Mouse (Mus musculus): Measurements from ENCODE around the gene Itgb5. TPM values are rescaled to one million over a fixed set of nuclear protein-coding genes. Genes with fewer than 3 reads are reported as not detected.

Gene Itgb5
- total and polyA plus RNA-seq, 3 experiments = 0.27 to 0.58 TPM; not detected in 1

DNA sequence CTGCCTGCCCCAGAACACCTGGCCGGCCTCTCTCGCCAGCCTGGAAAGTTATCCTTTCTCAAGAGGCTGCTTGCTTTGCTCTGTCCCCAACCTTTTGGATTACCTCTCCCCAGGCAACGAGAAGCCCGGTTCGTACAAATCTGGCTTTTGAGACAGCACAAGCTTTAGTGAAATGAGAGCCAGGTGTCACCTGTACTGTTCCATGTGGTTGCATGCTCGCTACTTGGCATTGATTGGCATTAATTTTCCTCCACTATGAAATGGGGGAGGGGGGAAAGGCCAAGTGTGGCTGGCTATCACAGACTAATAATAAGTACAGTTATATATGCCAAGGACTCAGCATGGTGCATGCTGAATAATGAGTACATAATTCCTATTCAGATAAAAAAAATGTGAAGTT lies 164.9 kb downstream of the Itgb5 start:
- Histone ChIP-seq H3K4me3 (ENCODE audit: control insufficient read depth in 1 of 2, insufficient read depth in 1 of 2, low read depth in 2 of 2, low read length in 2 of 2) (no peak overlapping the region), H3K27me3 (ENCODE audit: control insufficient read depth in 1 of 2, insufficient read depth in 2 of 2, low read length in 2 of 2) (no peaks in the 10 kb centered on the region), H3K9me3 (replicated peaks; ENCODE audit: insufficient read depth, low read length) (no peaks in the 10 kb centered on the region)

GRCm38 (mm10) chr16:33995496-33995895 lies 166.0 kb downstream of the Itgb5 start:
- Histone ChIP-seq H3K27me3 (ENCODE audit: control insufficient read depth in 1 of 2, insufficient read depth in 2 of 2, low read length in 2 of 2) (no peaks in the 10 kb centered on the region), H3K27ac (ENCODE audit: control insufficient read depth, low read depth, low read length) (no peak overlapping the region), H3K9me3 (replicated peaks; ENCODE audit: insufficient read depth, low read length) (no peaks in the 10 kb centered on the region), H3K9ac (ENCODE audit: control insufficient read depth, low read depth, low read length, poor library complexity, severe bottlenecking) (no peak overlapping the region), H3K4me3 (ENCODE audit: control insufficient read depth in 1 of 2, insufficient read depth in 1 of 2, low read depth in 2 of 2, low read length in 2 of 2) (no peak overlapping the region), H3K36me3 (ENCODE audit: control insufficient read depth in 1 of 2, insufficient read depth in 2 of 2, low read length in 2 of 2) (no peaks in the 10 kb centered on the region; a peak in 1 of 4 replicates), H3K79me2 (ENCODE audit: control insufficient read depth, insufficient read depth, low read length, poor library complexity) (no peaks in the 10 kb centered on the region), H3K4me1 (ENCODE audit: control insufficient read depth in 1 of 2, insufficient read depth in 2 of 2, low read length in 2 of 2) (no peaks in the 10 kb centered on the region)
- TF ChIP-seq POLR2A (IDR thresholded peaks at IDR 0.05; ENCODE audit: control insufficient read depth in 1 of 2, insufficient read depth in 1 of 2, low read depth in 1 of 2, low read length in 2 of 2, poor library complexity in 1 of 2) = no peak
- no peak for TF ChIP-seq CHD2 (IDR thresholded peaks at IDR 0.05; ENCODE audit: low read length)
- TF ChIP-seq TCF12 (IDR thresholded peaks at IDR 0.05; ENCODE audit: low read depth, low read length) = no peak
- no peak for TF ChIP-seq RCOR1 (IDR thresholded peaks at IDR 0.05; ENCODE audit: low read depth, low read length)
- no peak for TF ChIP-seq MAX (IDR thresholded peaks at IDR 0.05; ENCODE audit: low read length)
- TF ChIP-seq ZKSCAN1 (IDR thresholded peaks at IDR 0.05; ENCODE audit: low read depth, low read length) = no peak
- no peak for TF ChIP-seq ZMIZ1 (IDR thresholded peaks at IDR 0.05; ENCODE audit: low read depth, low read length)
- no peak for TF ChIP-seq MAZ (IDR thresholded peaks at IDR 0.05; ENCODE audit: low read depth, low read length)
- no peak for TF ChIP-seq NRF1 (IDR thresholded peaks at IDR 0.05; ENCODE audit: insufficient read depth, low read depth, low read length, poor library complexity, severe bottlenecking)
- no peak for TF ChIP-seq TAL1 (IDR thresholded peaks at IDR 0.05; ENCODE audit: low read length)
- no peak for TF ChIP-seq MXI1 (IDR thresholded peaks at IDR 0.05; ENCODE audit: low read depth, low read length)
- TF ChIP-seq POLR2AphosphoS5 (IDR thresholded peaks at IDR 0.05; ENCODE audit: borderline replicate concordance, low read depth, low read length) = no peak
- TF ChIP-seq KAT2A (conservative IDR thresholded peaks at IDR 0.05; ENCODE audit: low read depth, low read length) = no peak
- no peak for TF ChIP-seq ELF1 (IDR thresholded peaks at IDR 0.05; ENCODE audit: low read depth, low read length)
- no peak for TF ChIP-seq SIN3A (IDR thresholded peaks at IDR 0.05; ENCODE audit: low read length)
- TF ChIP-seq HCFC1 (IDR thresholded peaks at IDR 0.05; ENCODE audit: low read depth, low read length) = no peak
- no peak for TF ChIP-seq MYB (IDR thresholded peaks at IDR 0.05; ENCODE audit: low read depth, low read length)
- DNase-seq (ENCODE audit: low read depth, low spot score) = no peak

More for the DNA sequence above, 164.9 kb downstream of the Itgb5 start:
- TF ChIP-seq GABPA (IDR thresholded peaks at IDR 0.05; ENCODE audit: low read depth, low read length) (no peak), CTCF (IDR thresholded peaks at IDR 0.05 in 2 of 3, conservative IDR thresholded peaks at IDR 0.05 in 1 of 3; ENCODE audit: control insufficient read depth in 1 of 3, insufficient read depth in 1 of 3, low read depth in 2 of 3, low read length in 3 of 3, poor library complexity in 1 of 3, severe bottlenecking in 1 of 3) (no peak), TBP (IDR thresholded peaks at IDR 0.05; ENCODE audit: low read depth, low read length) (no peak), ZKSCAN1 (IDR thresholded peaks at IDR 0.05; ENCODE audit: low read depth, low read length) (no peak), RAD21 (IDR thresholded peaks at IDR 0.05; ENCODE audit: low read depth, low read length) (no peak)
- Histone ChIP-seq H3K36me3 (ENCODE audit: control insufficient read depth in 1 of 2, insufficient read depth in 2 of 2, low read length in 2 of 2) (no peaks in the 10 kb centered on the region; a peak in 1 of 4 replicates), H3K79me2 (ENCODE audit: control insufficient read depth, insufficient read depth, low read length, poor library complexity) (no peaks in the 10 kb centered on the region), H3K9ac (ENCODE audit: control insufficient read depth, low read depth, low read length, poor library complexity, severe bottlenecking) (no peak overlapping the region), H3K27ac (ENCODE audit: control insufficient read depth, low read depth, low read length) (no peak overlapping the region), H3K4me1 (ENCODE audit: control insufficient read depth in 1 of 2, insufficient read depth in 2 of 2, low read length in 2 of 2) (no peaks in the 10 kb centered on the region)
- DNase-seq (ENCODE audit: low read depth, low spot score) = no peak
